In the genomic region with DNA sequence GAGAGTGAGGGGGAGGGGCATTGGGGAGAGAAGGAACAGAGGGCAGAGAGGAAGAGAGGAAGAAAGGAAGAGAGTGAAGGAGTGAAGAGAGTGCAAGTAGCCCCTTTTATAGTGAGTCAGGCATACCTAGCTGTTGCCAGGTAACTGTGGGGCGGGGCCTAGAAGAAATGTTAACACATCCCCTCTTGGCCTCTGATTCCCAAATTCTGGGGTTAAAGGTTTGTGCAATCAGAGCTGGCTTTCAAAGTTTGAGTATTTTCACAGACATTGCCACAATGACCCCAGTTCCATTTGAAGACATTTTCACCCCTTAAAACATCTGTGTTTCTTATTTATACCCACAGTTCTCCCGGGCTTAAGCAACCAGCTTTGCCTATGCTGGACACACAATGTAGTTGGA, we compare ENCODE assay signal across 25 mouse cellular contexts.
"Had no signal": no experiment of that assay in that cellular context is flagged by ENCODE, and none has a peak within 500 bp of the region (broad histone marks: within the 10 kb centered on the region; RNA-seq: fewer than 3 reads in every experiment).

No protein-coding gene starts in this region.

- H3K27ac ChIP-seq: heart, adult 2 months; heart, embryonic 13.5 days; heart, embryonic 15.5 days; hindbrain, embryonic 12.5 days; hindbrain, embryonic 14.5 days; intestine, embryonic 15.5 days; layer of hippocampus, adult 2 months; left cerebral cortex, adult 2 months; limb, embryonic 10.5 days; limb, embryonic 12.5 days had no signal

- H3K4me1 ChIP-seq: hindbrain, embryonic 12.5 days; limb, embryonic 10.5 days; limb, embryonic 12.5 days had no signal

- H3K4me2 ChIP-seq: heart, embryonic 11.5 days; heart, embryonic 13.5 days; heart, embryonic 15.5 days; hindbrain, embryonic 12.5 days; hindbrain, embryonic 14.5 days; intestine, embryonic 15.5 days; limb, embryonic 12.5 days had no signal

- H3K9me3 ChIP-seq: heart, embryonic 13.5 days; heart, embryonic 15.5 days; hindbrain, embryonic 12.5 days; intestine, embryonic 15.5 days; limb, embryonic 10.5 days; limb, embryonic 12.5 days had no signal

- H3K4me3 ChIP-seq: heart, adult 2 months; heart, embryonic 13.5 days; heart, embryonic 15.5 days; hindbrain, embryonic 12.5 days; intestine, embryonic 15.5 days; layer of hippocampus, adult 2 months; left cerebral cortex, adult 2 months; limb, embryonic 10.5 days; limb, embryonic 12.5 days had no signal

- DNase-seq: forebrain, postnatal 0 days; gastrocnemius, postnatal 14 days; gastrocnemius, postnatal 36 days; heart, adult 11 months; heart, adult 2 months; heart, postnatal 14 days; heart, postnatal 36 days; kidney, adult 18-20 months; kidney, adult 8-10 months; kidney, postnatal 10 days; kidney, postnatal 25 days; kidney, postnatal 4 days had no signal

- H3K9ac ChIP-seq: forebrain, postnatal 0 days; heart, embryonic 13.5 days; heart, embryonic 15.5 days; hindbrain, embryonic 12.5 days; hindbrain, embryonic 14.5 days; intestine, embryonic 15.5 days; limb, embryonic 12.5 days had no signal

- H3K27me3 ChIP-seq: heart, embryonic 13.5 days; heart, embryonic 15.5 days; intestine, embryonic 15.5 days; limb, embryonic 12.5 days had no signal

- ATAC-seq: forebrain, postnatal 0 days; hindbrain, embryonic 16.5 days; inflammation-experienced regulatory T-cells, adult 6 months; intestine, embryonic 15.5 days; intestine, postnatal 0 days had no signal

- H3K36me3 ChIP-seq: heart, embryonic 13.5 days; heart, embryonic 15.5 days; hindbrain, embryonic 12.5 days; intestine, embryonic 15.5 days; limb, embryonic 10.5 days; limb, embryonic 12.5 days had no signal
